Mouse (Mus musculus) neural tube, embryonic 14.5 days (tissue): ENCODE measurements around the gene Erbb4. TPM values are rescaled to one million over a fixed set of nuclear protein-coding genes. Genes with fewer than 3 reads are reported as not detected.

ENCODE experiments used
- ATAC-seq: fragments of 200-750 bp; cut with Nextera tagmentation; 2 replicates; pipeline ENCODE4 v1.8.0; 2017; ENCODE audit warnings: low read depth, mild to moderate bottlenecking, moderate TSS enrichment, moderate library complexity
- H3K27ac ChIP-seq: fragments of 300-500 bp; sonication (generic); 2 replicates; pipeline ENCODE4 v1.5.1; 2014; ENCODE audit warnings: low read depth, mild to moderate bottlenecking, control low read depth, low read length, moderate library complexity, mixed read lengths
- H3K27me3 ChIP-seq: fragments of 300-500 bp; sonication (generic); 2 replicates; pipeline ENCODE4 v1.6.1; 2014; ENCODE audit warnings: low read length; ENCODE audit not compliant: control insufficient read depth, insufficient read depth
- H3K36me3 ChIP-seq: fragments of 300-500 bp; sonication (generic); 2 replicates; pipeline ENCODE4 v1.6.1; 2014; ENCODE audit warnings: low read length, mixed read lengths; ENCODE audit not compliant: control insufficient read depth, insufficient read depth
- H3K4me1 ChIP-seq: fragments of 300-500 bp; sonication (generic); 2 replicates; pipeline ENCODE4 v1.6.1; 2014; ENCODE audit warnings: low read length; ENCODE audit not compliant: control insufficient read depth, insufficient read depth
- H3K4me2 ChIP-seq: fragments of 300-500 bp; sonication (generic); 2 replicates; pipeline ENCODE4 v1.6.1; 2014; ENCODE audit warnings: mild to moderate bottlenecking, low read depth, low read length, control low read depth
- H3K4me3 ChIP-seq: fragments of 300-500 bp; sonication (generic); 2 replicates; pipeline ENCODE4 v1.5.1; 2014; ENCODE audit warnings: low read depth, low read length, control low read depth, mixed read lengths
- H3K9ac ChIP-seq: fragments of 300-500 bp; sonication (generic); replicated peaks from 2 replicates; pipeline ENCODE4 v1.6.1; 2014; ENCODE audit warnings: low read depth, mild to moderate bottlenecking, control low read depth, low read length, mixed read lengths
- H3K9me3 ChIP-seq: fragments of 300-500 bp; sonication (generic); 2 replicates; pipeline ENCODE4 v1.6.1; 2016; ENCODE audit warnings: low read length; ENCODE audit not compliant: control insufficient read depth
- WGBS: fragments of 180-500 bp; shearing (Covaris S2); extraction: QIAGEN DNeasy Blood & Tissue Kit; methylation state at CpG from one replicate; pipeline ENCODE4 v1.1.7; 2014; 5-methylcytosine and 5-hydroxymethylcytosine counted together
- polyA plus RNA-seq: library from polyadenylated mRNA; unstranded; fragments of >200 nt; fragmentation: Nextera tagmentation; extraction: Ambion mirVana; gene quantifications from 2 replicates; pipeline ENCODE4 v1.2.1, GENCODE M21; 2014

Erbb4 gene
- polyA plus RNA-seq, 1 experiment from 2014 or later, result 30.6 TPM

GRCm38 (mm10) chr1:68333714-68334113 lies 774.1 kb downstream of the Erbb4 start:
- H3K9me3 ChIP-seq, result no peaks in the 10 kb centered on the region
- 51% methylated on average over 2 of the region's 2 CpGs for WGBS
- H3K36me3 ChIP-seq, result no peaks in the 10 kb centered on the region
- ATAC-seq, result no peak
- H3K9ac ChIP-seq, result no peak overlapping the region
- no peak overlapping the region for H3K27ac ChIP-seq
- no peak overlapping the region for H3K4me2 ChIP-seq
- H3K4me3 ChIP-seq, result no peak overlapping the region
- no peaks in the 10 kb centered on the region for H3K27me3 ChIP-seq
- H3K4me1 ChIP-seq, result no peaks in the 10 kb centered on the region

- no peak for ATAC-seq
- no peak overlapping the region for H3K4me3 ChIP-seq
Measured at GRCm38 (mm10) chr1:68305813-68306212, 802.0 kb downstream of the Erbb4 start.

GRCm38 (mm10) chr1:68284443-68284842 lies 823.4 kb downstream of the Erbb4 start:
- 77% methylated on average over 2 of the region's 2 CpGs for WGBS
- no peaks in the 10 kb centered on the region for H3K4me1 ChIP-seq
- no peak overlapping the region for H3K4me2 ChIP-seq
- H3K27me3 ChIP-seq, result no peaks in the 10 kb centered on the region
- H3K4me3 ChIP-seq, result no peak overlapping the region
- H3K9me3 ChIP-seq, result no peaks in the 10 kb centered on the region
- H3K36me3 ChIP-seq, result no peaks in the 10 kb centered on the region
- H3K27ac ChIP-seq, result no peak overlapping the region
- ATAC-seq, result no peak
- H3K9ac ChIP-seq, result no peak overlapping the region

More at GRCm38 (mm10) chr1:68305813-68306212, 802.0 kb downstream of the Erbb4 start:
- WGBS, result 63% methylated on average over 4 of the region's 4 CpGs
- no peak overlapping the region for H3K9ac ChIP-seq
- H3K36me3 ChIP-seq, result no peaks in the 10 kb centered on the region
- no peaks in the 10 kb centered on the region for H3K4me1 ChIP-seq
- no peaks in the 10 kb centered on the region for H3K9me3 ChIP-seq
- H3K27me3 ChIP-seq, result no peaks in the 10 kb centered on the region
- no peak overlapping the region for H3K27ac ChIP-seq
- no peak overlapping the region for H3K4me2 ChIP-seq

- H3K9me3 ChIP-seq, result no peaks in the 10 kb centered on the region
- H3K36me3 ChIP-seq, result no peaks in the 10 kb centered on the region
- H3K9ac ChIP-seq, result no peak overlapping the region
- H3K4me1 ChIP-seq, result no peaks in the 10 kb centered on the region
- no peak overlapping the region for H3K4me2 ChIP-seq
- no peak overlapping the region for H3K27ac ChIP-seq
- H3K27me3 ChIP-seq, result no peaks in the 10 kb centered on the region
- WGBS, result 53% methylated on average over 5 of the region's 5 CpGs
- H3K4me3 ChIP-seq, result no peak overlapping the region
- ATAC-seq, result no peak
Measured at GRCm38 (mm10) chr1:68275819-68276218, 832.0 kb downstream of the Erbb4 start.

GRCm38 (mm10) chr1:68178580-68178979 lies 929.3 kb downstream of the Erbb4 start:
- Histone ChIP-seq H3K9ac (no peak overlapping the region), H3K27me3 (no peaks in the 10 kb centered on the region), H3K27ac (peak overlapping the region; percentile 34; the same call in 1 of the 2 replicates), H3K4me3 (no peak overlapping the region), H3K4me2 (no peak overlapping the region), H3K36me3 (no peaks in the 10 kb centered on the region), H3K4me1 (0 out of 2 replicates have a peak, but pooled peaks cover 5% of the 10 kb centered on the region), H3K9me3 (no peaks in the 10 kb centered on the region)
- 7% methylated on average over 3 of the region's 3 CpGs for WGBS
- ATAC-seq, result peak; percentile 92

GRCm38 (mm10) chr1:68155253-68155652 lies 952.6 kb downstream of the Erbb4 start:
- WGBS, result 27% methylated on average over 1 of the region's 1 CpGs
- ATAC-seq, result no peak
- no peaks in the 10 kb centered on the region for H3K9me3 ChIP-seq

GRCm38 (mm10) chr1:68150572-68150971 lies 957.3 kb downstream of the Erbb4 start:
- Histone ChIP-seq H3K4me3 (no peak overlapping the region), H3K9ac (no peak overlapping the region), H3K4me2 (no peak overlapping the region), H3K9me3 (no peaks in the 10 kb centered on the region), H3K27ac (no peak overlapping the region), H3K36me3 (no peaks in the 10 kb centered on the region), H3K27me3 (no peaks in the 10 kb centered on the region), H3K4me1 (no peaks in the 10 kb centered on the region)
- 92% methylated on average over 2 of the region's 2 CpGs for WGBS
- no peak for ATAC-seq

More at GRCm38 (mm10) chr1:68155253-68155652, 952.6 kb downstream of the Erbb4 start:
- no peak overlapping the region for H3K27ac ChIP-seq
- no peak overlapping the region for H3K9ac ChIP-seq
- H3K4me1 ChIP-seq, result no peaks in the 10 kb centered on the region
- no peak overlapping the region for H3K4me2 ChIP-seq
- no peaks in the 10 kb centered on the region for H3K27me3 ChIP-seq
- H3K36me3 ChIP-seq, result no peaks in the 10 kb centered on the region
- H3K4me3 ChIP-seq, result no peak overlapping the region

- H3K27ac ChIP-seq, result no peak overlapping the region; the same call in 1 of the 2 replicates
- H3K9me3 ChIP-seq, result no peaks in the 10 kb centered on the region
- H3K4me2 ChIP-seq, result no peak overlapping the region
- 0 out of 2 replicates have a peak, but pooled peaks cover 3% of the 10 kb centered on the region for H3K4me1 ChIP-seq
- peak; percentile 85 for ATAC-seq
- WGBS, result 43% methylated on average over 7 of the region's 7 CpGs
- no peaks in the 10 kb centered on the region for H3K36me3 ChIP-seq
- no peak overlapping the region for H3K4me3 ChIP-seq
- H3K27me3 ChIP-seq, result no peaks in the 10 kb centered on the region
- H3K9ac ChIP-seq, result no peak overlapping the region
Measured at GRCm38 (mm10) chr1:68142562-68143350, 965.1 kb downstream of the Erbb4 start.

- Histone ChIP-seq H3K27me3 (no peaks in the 10 kb centered on the region), H3K27ac (no peak overlapping the region), H3K9me3 (no peaks in the 10 kb centered on the region), H3K4me2 (no peak overlapping the region), H3K36me3 (no peaks in the 10 kb centered on the region), H3K9ac (no peak overlapping the region), H3K4me3 (no peak overlapping the region), H3K4me1 (no peaks in the 10 kb centered on the region)
- no peak for ATAC-seq
Measured at GRCm38 (mm10) chr1:68134943-68135342, 972.9 kb downstream of the Erbb4 start.
